Mouse (Mus musculus) heart, embryonic 10.5 days (tissue): Measurements from ENCODE around the gene Bnip3. TPM values are rescaled to one million over a fixed set of nuclear protein-coding genes. Genes with fewer than 3 reads are reported as not detected.

ENCODE experiments used
- DNase-seq: peaks from one replicate; pipeline ENCODE4 v3.0.0-alpha.2; 2017; ENCODE audit warnings: low spot score
- H3K27ac ChIP-seq: fragments of 300-500 bp; sonication (generic); 2 replicates; pipeline ENCODE4 v1.5.1; 2016; ENCODE audit warnings: mild to moderate bottlenecking
- H3K27me3 ChIP-seq: fragments of 300-500 bp; sonication (generic); 2 replicates; pipeline ENCODE4 v1.6.1; 2016; ENCODE audit warnings: mild to moderate bottlenecking; ENCODE audit not compliant: poor library complexity, insufficient read depth, severe bottlenecking
- H3K36me3 ChIP-seq: fragments of 300-500 bp; sonication (generic); 2 replicates; pipeline ENCODE4 v1.6.1; 2016; ENCODE audit warnings: mild to moderate bottlenecking, moderate library complexity
- H3K4me1 ChIP-seq: fragments of 300-500 bp; sonication (generic); 2 replicates; pipeline ENCODE4 v1.6.1; 2016; ENCODE audit warnings: mild to moderate bottlenecking
- H3K4me3 ChIP-seq: fragments of 300-500 bp; sonication (generic); 2 replicates; pipeline ENCODE4 v1.5.1; 2016; ENCODE audit warnings: mild to moderate bottlenecking, moderate library complexity
- H3K9me3 ChIP-seq: fragments of 300-500 bp; sonication (generic); 2 replicates; pipeline ENCODE4 v1.6.1; 2016; ENCODE audit warnings: mild to moderate bottlenecking, moderate library complexity
- WGBS: fragments of 180-500 bp; shearing (Covaris S2); methylation state at CpG from one replicate; pipeline ENCODE4 v1.1.7; 2016; 5-methylcytosine and 5-hydroxymethylcytosine counted together
- polyA plus RNA-seq: library from polyadenylated mRNA; unstranded; fragments of >200 nt; fragmentation: Nextera tagmentation; extraction: Ambion mirVana; gene quantifications from 2 replicates; pipeline ENCODE4 v1.2.1, GENCODE M21; 2016

The Bnip3 gene
- polyA plus RNA-seq, 1 experiment from 2014 or later, result 273 TPM

DNA sequence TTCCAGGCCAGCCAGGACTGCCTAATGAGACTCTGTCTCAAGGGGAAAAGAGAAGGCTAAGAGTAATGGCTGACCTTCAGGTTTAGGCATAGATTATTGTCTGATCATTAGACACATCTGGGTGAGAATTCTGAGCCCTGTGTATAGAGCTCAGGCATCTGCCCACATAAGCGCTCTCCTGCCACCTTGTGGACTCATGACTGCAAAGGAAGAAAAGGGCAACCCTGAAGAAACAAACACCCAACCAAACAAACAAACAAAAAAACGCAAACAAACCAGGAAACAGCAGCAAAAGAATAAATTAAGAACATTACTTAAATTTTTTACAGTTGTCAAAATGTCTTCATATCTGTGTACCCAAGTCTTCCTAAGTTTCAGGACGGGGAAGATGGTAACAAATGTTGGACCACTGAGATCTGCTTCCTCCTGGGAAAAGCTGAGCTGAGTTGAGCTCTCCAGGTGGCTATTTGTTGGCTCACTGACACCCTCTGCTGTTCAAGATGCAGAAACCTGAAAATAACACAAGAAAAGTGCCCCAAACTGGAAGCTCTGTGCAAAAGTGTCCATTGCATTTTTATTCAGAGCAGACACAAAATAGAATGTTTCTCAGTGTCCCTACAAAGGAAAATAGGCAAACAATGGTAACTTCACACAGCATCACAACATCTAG lies 14.6 kb upstream of the Bnip3 start:
- Histone ChIP-seq H3K4me3 (no peak overlapping the region), H3K27ac (no peak overlapping the region), H3K4me1 (peaks cover 8% of the 10 kb centered on the region; the same call in 1 of the 2 replicates), H3K27me3 (0 out of 2 replicates have a peak, but pooled peaks cover 5% of the 10 kb centered on the region), H3K36me3 (no peaks in the 10 kb centered on the region), H3K9me3 (no peaks in the 10 kb centered on the region)
- DNase-seq, result no peak
- WGBS, result 6% methylated on average over 3 of the region's 3 CpGs

DNA sequence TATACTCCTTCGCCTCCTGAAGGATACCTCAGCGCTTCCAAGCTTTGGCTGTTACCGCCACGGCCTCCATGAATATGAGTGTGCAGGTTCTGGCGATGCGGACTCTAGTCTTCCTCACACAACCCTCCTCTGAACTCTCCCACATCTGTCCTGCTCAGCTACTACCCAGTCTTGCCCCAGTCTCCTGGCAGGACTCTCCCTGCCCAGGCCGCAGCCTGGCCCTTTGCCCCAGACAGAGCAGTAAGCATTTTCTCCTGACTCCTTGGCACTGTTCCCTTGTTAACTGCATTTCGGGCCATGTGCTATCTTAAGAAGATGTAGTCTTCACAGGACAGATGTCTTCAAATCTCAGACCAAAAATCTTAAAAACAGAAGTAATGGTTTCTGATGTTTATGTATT lies 12.3 kb upstream of the Bnip3 start:
- Histone ChIP-seq H3K4me1 (peaks cover 9% of the 10 kb centered on the region; the same call in 1 of the 2 replicates), H3K4me3 (no peak overlapping the region), H3K9me3 (no peaks in the 10 kb centered on the region), H3K27me3 (0 out of 2 replicates have a peak, but pooled peaks cover 5% of the 10 kb centered on the region), H3K36me3 (no peaks in the 10 kb centered on the region), H3K27ac (no peak overlapping the region)
- 88% methylated on average over 8 of the region's 8 CpGs for WGBS
- DNase-seq, result no peak

DNA sequence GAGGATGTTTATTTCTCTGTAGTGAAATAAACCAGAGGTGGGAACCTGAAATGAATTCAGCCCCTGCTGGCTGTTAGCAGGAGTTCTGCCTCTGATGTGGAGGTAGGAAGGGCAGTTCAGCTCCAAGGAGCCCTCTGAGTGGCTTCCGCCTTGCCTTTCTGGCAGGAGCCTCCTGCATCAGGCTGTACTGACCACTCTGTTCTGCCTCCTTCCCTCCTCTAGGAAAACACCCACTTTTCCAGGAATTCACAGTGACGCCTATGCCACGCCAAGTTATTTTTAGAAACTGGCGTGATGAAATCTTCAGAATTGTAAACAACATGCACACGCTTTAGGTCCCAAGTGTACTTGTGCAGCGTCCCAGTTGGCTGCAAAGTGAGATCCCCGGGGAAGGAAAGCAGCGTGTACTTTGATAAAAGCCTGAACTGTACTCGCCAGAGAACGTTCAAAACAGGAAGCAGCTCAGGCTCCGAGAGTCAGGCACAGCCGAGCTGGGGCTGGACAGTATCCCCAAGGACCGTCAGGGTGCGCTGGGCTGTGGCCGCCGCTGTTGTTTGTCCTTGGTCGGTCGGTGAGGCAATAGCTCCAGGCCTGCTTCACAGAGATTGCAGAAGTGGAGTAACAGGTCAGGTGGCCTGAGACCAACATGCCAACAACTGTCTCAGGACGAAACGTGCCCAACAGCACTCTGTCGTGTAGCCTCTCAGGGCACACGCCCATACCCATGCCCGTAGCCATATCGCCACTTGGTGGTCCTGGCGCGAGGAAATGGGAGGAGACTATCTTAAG lies 10.0 kb upstream of the Bnip3 start:
- no peaks in the 10 kb centered on the region for H3K27me3 ChIP-seq
- H3K4me1 ChIP-seq, result peaks cover 9% of the 10 kb centered on the region; the same call in 1 of the 2 replicates
- peak overlapping the region; percentile 89 for H3K27ac ChIP-seq
- H3K9me3 ChIP-seq, result no peaks in the 10 kb centered on the region
- WGBS, result 1% methylated on average over 26 of the region's 26 CpGs
- DNase-seq, result peak; percentile 88
- H3K36me3 ChIP-seq, result no peaks in the 10 kb centered on the region
- H3K4me3 ChIP-seq, result peak overlapping the region; percentile 59

DNA sequence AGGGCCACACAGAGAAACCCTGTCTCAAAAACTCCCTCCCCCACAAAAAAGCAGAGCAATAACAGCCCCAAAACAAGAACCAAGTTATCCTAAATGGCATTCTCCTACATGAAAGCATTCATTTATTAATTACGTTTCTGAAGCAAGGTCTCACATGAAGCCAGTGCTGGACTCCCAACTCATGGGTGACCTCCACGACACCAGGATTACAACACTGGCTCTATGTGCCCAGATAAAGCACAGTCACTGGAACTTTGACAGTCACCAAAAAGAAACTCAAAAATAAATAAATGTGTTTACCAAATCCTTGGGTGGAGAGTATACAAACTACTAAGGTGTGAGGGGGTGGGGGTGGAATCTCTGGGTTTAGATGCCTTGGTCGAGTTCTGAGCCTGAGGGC lies 4.3 kb upstream of the Bnip3 start:
- Histone ChIP-seq H3K9me3 (no peaks in the 10 kb centered on the region), H3K4me3 (no peak overlapping the region), H3K27ac (no peak overlapping the region), H3K36me3 (no peaks in the 10 kb centered on the region), H3K27me3 (no peaks in the 10 kb centered on the region), H3K4me1 (peaks cover 15% of the 10 kb centered on the region)
- DNase-seq, result no peak
- WGBS, result 73% methylated on average over 3 of the region's 3 CpGs

DNA sequence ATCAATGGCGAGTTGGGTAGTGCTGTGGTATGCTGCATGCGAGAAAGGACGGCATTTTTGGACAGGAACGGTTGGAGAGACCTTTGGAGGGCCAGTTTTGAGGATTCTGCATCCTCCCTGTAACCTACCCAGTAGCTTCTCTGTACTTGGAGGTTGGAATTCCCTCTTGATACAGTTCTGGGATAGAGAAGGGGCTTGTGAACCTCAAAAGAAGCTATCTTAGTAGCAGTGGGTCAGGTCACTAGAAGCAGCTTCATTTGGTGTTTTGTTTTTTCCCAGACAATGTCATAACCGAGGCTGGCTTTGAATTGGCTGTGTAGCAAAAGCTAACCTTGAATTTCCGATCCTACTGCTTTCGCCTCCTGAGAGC lies 859 bp upstream of the Bnip3 start:
- Histone ChIP-seq H3K9me3 (no peaks in the 10 kb centered on the region), H3K27ac (peak overlapping the region; percentile 97), H3K4me1 (peaks cover 38% of the 10 kb centered on the region), H3K4me3 (peak overlapping the region; percentile 92), H3K36me3 (0 out of 2 replicates have a peak, but pooled peaks cover 6% of the 10 kb centered on the region), H3K27me3 (no peaks in the 10 kb centered on the region)
- WGBS, result 31% methylated on average over 7 of the region's 7 CpGs
- DNase-seq, result no peak

DNA sequence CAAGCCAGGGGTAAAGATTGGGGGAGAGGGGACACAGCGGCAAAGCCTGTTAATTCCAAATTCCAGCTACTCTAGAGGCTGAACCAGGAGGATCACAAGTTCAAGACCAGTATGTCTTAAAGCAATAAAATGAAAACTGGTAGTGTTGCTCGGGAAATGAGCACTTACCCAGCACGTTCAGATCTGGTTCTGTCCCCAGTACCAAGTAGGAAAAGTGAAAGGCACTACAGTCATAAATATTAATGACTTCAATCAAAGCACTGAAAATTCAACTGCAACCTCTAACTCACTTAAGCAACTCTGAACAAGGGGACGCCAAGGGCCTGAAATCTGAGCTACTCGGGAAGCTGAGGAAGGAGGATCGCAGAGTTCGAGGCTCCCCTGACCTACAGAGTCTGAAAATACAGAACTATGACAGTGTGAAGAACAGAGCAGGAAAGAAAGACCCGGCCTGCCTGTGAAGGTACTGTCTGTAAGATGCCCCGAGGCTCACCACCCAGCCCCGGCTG lies 497 bp downstream of the Bnip3 start:
- Histone ChIP-seq H3K9me3 (no peaks in the 10 kb centered on the region), H3K4me3 (peak overlapping the region; percentile 92), H3K36me3 (0 out of 2 replicates have a peak, but pooled peaks cover 6% of the 10 kb centered on the region), H3K27ac (peak overlapping the region; percentile 97), H3K4me1 (peaks cover 42% of the 10 kb centered on the region), H3K27me3 (no peaks in the 10 kb centered on the region)
- no peak for DNase-seq
- 4% methylated on average over 10 of the region's 10 CpGs for WGBS

DNA sequence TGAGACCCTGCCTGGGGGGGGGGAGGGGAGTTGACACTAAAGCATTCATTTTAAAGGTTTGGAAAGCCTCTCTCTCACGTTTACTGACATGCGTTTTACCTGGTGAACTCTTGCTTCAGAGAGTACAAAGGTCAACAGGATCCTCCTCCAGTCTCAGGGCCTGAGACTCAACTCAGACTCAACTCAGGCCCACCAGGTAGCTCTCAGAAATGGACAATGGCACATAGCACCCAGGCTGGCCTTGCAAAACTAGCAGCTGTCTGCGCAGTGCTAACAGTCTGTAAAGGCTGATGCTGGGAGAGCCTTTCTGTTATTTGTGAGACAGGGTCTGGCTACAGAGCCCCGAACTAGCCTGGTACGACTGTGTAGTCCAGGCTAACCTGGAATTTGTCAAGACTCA lies 1.3 kb downstream of the Bnip3 start:
- peak overlapping the region; percentile 97 for H3K27ac ChIP-seq
- H3K36me3 ChIP-seq, result 0 out of 2 replicates have a peak, but pooled peaks cover 6% of the 10 kb centered on the region
- H3K4me1 ChIP-seq, result peaks cover 44% of the 10 kb centered on the region
- H3K27me3 ChIP-seq, result no peaks in the 10 kb centered on the region
- H3K4me3 ChIP-seq, result peak overlapping the region; percentile 92
- DNase-seq, result no peak
- WGBS, result 45% methylated on average over 5 of the region's 5 CpGs
- no peaks in the 10 kb centered on the region for H3K9me3 ChIP-seq

DNA sequence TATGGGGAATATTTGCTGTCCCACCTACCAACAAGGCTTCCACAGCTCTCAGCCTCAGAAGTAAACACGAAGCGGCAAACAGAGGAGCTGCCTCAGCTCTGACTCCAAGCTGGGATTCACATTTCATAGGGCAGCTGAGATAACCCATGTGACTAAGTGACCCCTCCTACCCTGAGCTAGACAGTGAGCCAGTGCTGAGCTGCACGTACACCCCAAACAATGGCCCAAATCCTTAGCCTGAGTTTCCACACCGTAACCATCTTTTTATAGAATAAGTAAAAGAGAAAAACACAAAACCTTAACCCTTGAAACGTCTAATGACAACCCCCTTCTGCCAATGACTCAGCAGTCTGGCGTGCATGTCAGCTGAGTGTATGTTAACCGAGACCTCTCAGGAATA lies 2.3 kb downstream of the Bnip3 start:
- WGBS, result 8% methylated on average over 7 of the region's 7 CpGs
- peaks cover 47% of the 10 kb centered on the region for H3K4me1 ChIP-seq
- H3K27me3 ChIP-seq, result no peaks in the 10 kb centered on the region
- H3K36me3 ChIP-seq, result 0 out of 2 replicates have a peak, but pooled peaks cover 6% of the 10 kb centered on the region
- peak overlapping the region; percentile 92 for H3K4me3 ChIP-seq
- peak overlapping the region; percentile 97 for H3K27ac ChIP-seq
- peak; percentile 83 for DNase-seq
- H3K9me3 ChIP-seq, result no peaks in the 10 kb centered on the region

DNA sequence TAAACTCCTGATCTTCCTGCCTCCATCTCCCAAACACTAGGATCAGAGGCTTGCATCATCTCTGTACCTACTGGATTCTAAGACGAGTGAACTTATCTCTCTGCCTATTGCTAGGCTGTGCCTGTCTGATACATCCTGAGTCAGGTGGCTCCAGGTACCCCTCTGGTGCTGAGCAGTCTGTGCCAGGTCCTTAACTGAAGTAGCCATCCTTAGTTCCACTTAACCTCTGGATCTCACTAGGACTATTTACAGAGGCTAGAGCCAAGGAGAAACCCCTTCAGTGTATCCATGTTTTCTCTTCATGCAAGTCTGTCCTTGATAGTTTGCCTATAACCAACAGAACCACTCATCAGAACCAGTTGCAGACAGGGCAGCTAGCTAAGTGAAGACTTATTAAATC lies 2.9 kb downstream of the Bnip3 start:
- no peak for DNase-seq
- H3K4me3 ChIP-seq, result peak overlapping the region; percentile 92
- peaks cover 47% of the 10 kb centered on the region for H3K4me1 ChIP-seq
- H3K27ac ChIP-seq, result peak overlapping the region; percentile 97
- WGBS, result 46% methylated on average over 1 of the region's 1 CpGs
- no peaks in the 10 kb centered on the region for H3K27me3 ChIP-seq
- H3K36me3 ChIP-seq, result 0 out of 2 replicates have a peak, but pooled peaks cover 6% of the 10 kb centered on the region
- no peaks in the 10 kb centered on the region for H3K9me3 ChIP-seq

DNA sequence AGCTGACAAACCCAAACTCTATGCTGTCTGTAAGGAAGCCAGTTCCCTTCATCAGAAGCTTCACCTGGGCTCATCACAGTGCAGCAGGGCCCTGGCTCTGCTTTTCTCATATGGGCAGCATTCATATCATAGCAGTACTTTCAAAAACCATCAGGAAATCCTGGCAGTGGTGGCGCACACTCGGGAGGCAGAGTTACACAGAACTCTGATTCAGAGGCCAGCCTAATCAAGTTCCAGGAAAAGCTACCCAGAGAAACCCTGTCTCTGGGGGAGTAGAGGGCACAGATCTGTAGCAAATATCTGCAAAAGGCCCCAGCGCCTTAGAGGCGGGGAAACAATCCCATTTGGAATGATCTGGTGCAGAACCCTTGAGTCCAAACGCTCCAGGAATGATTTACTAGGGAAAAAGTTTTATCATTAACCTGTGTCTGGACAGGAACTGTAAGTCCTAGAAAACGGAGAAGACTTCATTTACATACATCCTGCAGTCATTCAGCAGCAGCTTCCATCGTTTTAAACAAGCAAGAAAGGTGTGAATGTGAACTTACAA lies 5.4 kb downstream of the Bnip3 start:
- H3K27ac ChIP-seq, result no peak overlapping the region
- no peak for DNase-seq
- 73% methylated on average over 7 of the region's 7 CpGs for WGBS

DNA sequence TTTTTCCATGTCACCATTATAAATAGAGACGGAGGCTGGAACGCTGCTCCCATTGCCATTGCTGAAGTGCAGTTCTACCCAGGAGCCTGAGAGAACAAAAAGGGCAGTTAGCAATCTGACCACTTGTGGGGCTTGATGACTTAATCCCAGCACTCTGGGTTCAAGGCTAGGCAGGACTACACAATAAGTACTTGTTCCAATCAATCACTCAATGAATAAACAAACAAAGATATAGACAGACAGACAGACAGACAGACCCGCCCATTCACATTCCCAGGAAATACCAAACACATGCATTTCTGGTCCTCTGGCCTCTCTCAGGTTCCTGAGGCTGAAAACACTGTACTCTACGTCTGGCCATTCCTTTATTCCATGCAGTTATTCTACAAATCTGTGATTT lies 10.6 kb downstream of the Bnip3 start:
- 84% methylated on average over 4 of the region's 4 CpGs for WGBS
- DNase-seq, result no peak
- H3K27ac ChIP-seq, result no peak overlapping the region
- H3K4me3 ChIP-seq, result no peak overlapping the region
- peaks cover 48% of the 10 kb centered on the region for H3K36me3 ChIP-seq
- H3K27me3 ChIP-seq, result no peaks in the 10 kb centered on the region
- peaks cover 4% of the 10 kb centered on the region; the same call in 1 of the 2 replicates for H3K4me1 ChIP-seq
- H3K9me3 ChIP-seq, result no peaks in the 10 kb centered on the region

More for the DNA sequence above, 5.4 kb downstream of the Bnip3 start:
- H3K36me3 ChIP-seq, result 0 out of 2 replicates have a peak, but pooled peaks cover 7% of the 10 kb centered on the region
- H3K27me3 ChIP-seq, result no peaks in the 10 kb centered on the region
- no peaks in the 10 kb centered on the region for H3K9me3 ChIP-seq
- H3K4me1 ChIP-seq, result peaks cover 32% of the 10 kb centered on the region
- no peak overlapping the region for H3K4me3 ChIP-seq

DNA sequence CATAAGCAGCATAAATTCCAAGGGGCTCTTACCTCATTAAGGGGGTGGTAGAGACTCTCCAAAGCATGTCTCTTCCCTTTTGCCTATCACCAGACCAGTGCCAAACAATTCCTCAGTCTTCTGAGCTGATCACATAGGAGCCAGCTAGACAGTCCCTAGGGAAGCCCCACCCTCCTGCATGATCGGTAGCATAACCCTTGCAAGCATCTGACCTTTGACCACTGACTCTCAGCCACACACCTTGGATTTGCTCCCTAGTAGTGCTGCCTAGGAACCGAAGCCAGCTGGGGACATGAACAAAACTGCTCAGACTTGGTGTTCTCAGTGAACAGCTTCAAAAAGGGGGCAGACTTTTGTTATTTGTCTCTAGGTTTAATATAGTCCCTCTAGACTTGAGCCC lies 11.2 kb downstream of the Bnip3 start:
- WGBS, result 59% methylated on average over 2 of the region's 2 CpGs
- no peaks in the 10 kb centered on the region for H3K27me3 ChIP-seq
- H3K9me3 ChIP-seq, result no peaks in the 10 kb centered on the region
- no peak overlapping the region for H3K4me3 ChIP-seq
- H3K27ac ChIP-seq, result no peak overlapping the region
- peaks cover 55% of the 10 kb centered on the region for H3K36me3 ChIP-seq
- peaks cover 3% of the 10 kb centered on the region; the same call in 1 of the 2 replicates for H3K4me1 ChIP-seq
- no peak for DNase-seq
